Mouse (Mus musculus) lung, postnatal 0 days (tissue): ENCODE measurements at regions not wholly inside any gene's neighbourhood (a gene's known extent, or its start where the extent isn't known, plus 50 kb on each side); places are given as distances from the start of the nearest gene placed in this dataset.
"Not testable (repeated sequence)": the region's sequence is repeated elsewhere in the genome, so short reads cannot be mapped to it uniquely, and the experiment has no call there.

Source experiments
- ATAC-seq: fragments of 200-750 bp; cut with Nextera tagmentation; 2 replicates; pipeline ENCODE4 v1.8.0; 2017; ENCODE audit warnings: moderate library complexity
- DNase-seq: peaks from one replicate; pipeline ENCODE4 v3.0.0-alpha.2; 2016; ENCODE audit warnings: low spot score
- H3K27ac ChIP-seq: fragments of 300-500 bp; sonication (generic); 2 replicates; pipeline ENCODE4 v1.5.1; 2014; ENCODE audit warnings: antibody characterized with exemption, mild to moderate bottlenecking, low read length, mixed read lengths
- H3K27me3 ChIP-seq: fragments of 300-500 bp; sonication (generic); replicated peaks from 2 replicates; pipeline ENCODE4 v1.6.1; 2014; ENCODE audit warnings: low read length, mixed read lengths; ENCODE audit not compliant: insufficient read depth
- H3K36me3 ChIP-seq: fragments of 300-500 bp; sonication (generic); 2 replicates; pipeline ENCODE4 v1.6.1; 2014; ENCODE audit warnings: low read length, mixed read lengths; ENCODE audit not compliant: insufficient read depth
- H3K4me1 ChIP-seq: fragments of 300-500 bp; sonication (generic); 2 replicates; pipeline ENCODE4 v1.6.1; 2014; ENCODE audit warnings: antibody characterized with exemption, low read depth, low read length, mixed read lengths; ENCODE audit not compliant: insufficient read depth
- H3K4me2 ChIP-seq: fragments of 300-500 bp; sonication (generic); replicated peaks from 2 replicates; pipeline ENCODE4 v1.6.1; 2014; ENCODE audit warnings: low read depth, mild to moderate bottlenecking, low read length, moderate library complexity, mixed read lengths
- H3K4me3 ChIP-seq: fragments of 300-500 bp; sonication (generic); 2 replicates; pipeline ENCODE4 v1.5.1; 2014; ENCODE audit warnings: low read depth, low read length
- H3K9ac ChIP-seq: fragments of 300-500 bp; sonication (generic); replicated peaks from 2 replicates; pipeline ENCODE4 v1.6.1; 2014; ENCODE audit warnings: low read depth, mild to moderate bottlenecking
- H3K9me3 ChIP-seq: fragments of 300-500 bp; sonication (generic); 2 replicates; pipeline ENCODE4 v1.6.1; 2016; ENCODE audit warnings: low read length, mixed read lengths
- CTCF ChIP-seq: IDR thresholded peaks from 2 replicates; pipeline ENCODE4 v1.5.1; 2016; ENCODE audit warnings: antibody characterized with exemption, mild to moderate bottlenecking
- EP300 ChIP-seq: IDR thresholded peaks from 2 replicates; pipeline ENCODE4 v1.6.1; 2016; ENCODE audit warnings: antibody characterized with exemption, mild to moderate bottlenecking, control low read depth
- WGBS: fragments of 180-500 bp; shearing (Covaris S2); extraction: QIAGEN DNeasy Blood & Tissue Kit; methylation state at CpG from one replicate; pipeline ENCODE4 v1.1.7; 2014; 5-methylcytosine and 5-hydroxymethylcytosine counted together

GRCm38 (mm10) chr10:120674321-120675045, 198.2 kb upstream of the Hmga2 start:
- Histone ChIP-seq H3K9me3 (no peaks in the 10 kb centered on the region), H3K27ac (peak overlapping the region; percentile 51; the same call in 1 of the 2 replicates), H3K4me1 (no peaks in the 10 kb centered on the region), H3K4me2 (no peak overlapping the region), H3K4me3 (no peak overlapping the region), H3K27me3 (no peaks in the 10 kb centered on the region), H3K36me3 (no peaks in the 10 kb centered on the region), H3K9ac (no peak overlapping the region)
- ATAC-seq (peak; percentile 55), DNase-seq (peak; percentile 45)
- 42% methylated on average over 10 of the region's 10 CpGs for WGBS
- TF ChIP-seq EP300 (peak; percentile 67; the same call in 1 of the 2 replicates), CTCF (no peak)

- not testable (repeated sequence) for H3K27ac ChIP-seq, H3K9ac ChIP-seq, ATAC-seq, H3K4me2 ChIP-seq, H3K9me3 ChIP-seq, DNase-seq, H3K36me3 ChIP-seq, H3K4me1 ChIP-seq, H3K4me3 ChIP-seq, H3K27me3 ChIP-seq
- 100% methylated on average over 6 of the region's 7 CpGs for WGBS
Measured at GRCm38 (mm10) chr10:120667678-120668031, 191.4 kb upstream of the Hmga2 start.

- Histone ChIP-seq H3K27ac (no peak overlapping the region), H3K9me3 (no peaks in the 10 kb centered on the region), H3K27me3 (no peaks in the 10 kb centered on the region), H3K36me3 (no peaks in the 10 kb centered on the region), H3K4me1 (peaks cover 4% of the 10 kb centered on the region; the same call in 1 of the 2 replicates), H3K4me3 (no peak overlapping the region), H3K9ac (no peak overlapping the region), H3K4me2 (no peak overlapping the region)
- TF ChIP-seq EP300, result no peak
- peak; percentile 88 for TF ChIP-seq CTCF
- peak; percentile 62 for ATAC-seq
- DNase-seq, result peak; percentile 80
- 57% methylated on average over 12 of the region's 12 CpGs for WGBS
Measured at GRCm38 (mm10) chr10:120666985-120667677, 190.9 kb upstream of the Hmga2 start.

- ATAC-seq (no peak), DNase-seq (no peak)
- no peak overlapping the region for H3K4me2 ChIP-seq
- H3K36me3 ChIP-seq, result no peaks in the 10 kb centered on the region
- 65% methylated on average over 7 of the region's 7 CpGs for WGBS
- H3K27ac ChIP-seq, result peak overlapping the region; percentile 38; the same call in 1 of the 2 replicates
- H3K9me3 ChIP-seq, result no peaks in the 10 kb centered on the region
- H3K4me1 ChIP-seq, result peaks cover 4% of the 10 kb centered on the region; the same call in 1 of the 2 replicates
- TF ChIP-seq EP300 (no peak), CTCF (no peak)
- H3K27me3 ChIP-seq, result no peaks in the 10 kb centered on the region
- H3K9ac ChIP-seq, result no peak overlapping the region
- H3K4me3 ChIP-seq, result no peak overlapping the region
Measured at GRCm38 (mm10) chr10:120666202-120666860, 190.1 kb upstream of the Hmga2 start.

- no peak overlapping the region for H3K4me2 ChIP-seq
- DNase-seq (peak; percentile 38), ATAC-seq (peak; percentile 21; the same call in 1 of the 2 replicates)
- H3K4me1 ChIP-seq, result peaks cover 4% of the 10 kb centered on the region; the same call in 1 of the 2 replicates
- no peak overlapping the region for H3K4me3 ChIP-seq
- H3K27me3 ChIP-seq, result no peaks in the 10 kb centered on the region
- peak overlapping the region; percentile 38; the same call in 1 of the 2 replicates for H3K27ac ChIP-seq
- 26% methylated on average over 5 of the region's 5 CpGs for WGBS
- TF ChIP-seq EP300 (no peak; the same call in 1 of the 2 replicates), CTCF (no peak)
- H3K9me3 ChIP-seq, result no peaks in the 10 kb centered on the region
- no peaks in the 10 kb centered on the region for H3K36me3 ChIP-seq
- no peak overlapping the region for H3K9ac ChIP-seq
Measured at GRCm38 (mm10) chr10:120665670-120666069, 189.4 kb upstream of the Hmga2 start.

DNA sequence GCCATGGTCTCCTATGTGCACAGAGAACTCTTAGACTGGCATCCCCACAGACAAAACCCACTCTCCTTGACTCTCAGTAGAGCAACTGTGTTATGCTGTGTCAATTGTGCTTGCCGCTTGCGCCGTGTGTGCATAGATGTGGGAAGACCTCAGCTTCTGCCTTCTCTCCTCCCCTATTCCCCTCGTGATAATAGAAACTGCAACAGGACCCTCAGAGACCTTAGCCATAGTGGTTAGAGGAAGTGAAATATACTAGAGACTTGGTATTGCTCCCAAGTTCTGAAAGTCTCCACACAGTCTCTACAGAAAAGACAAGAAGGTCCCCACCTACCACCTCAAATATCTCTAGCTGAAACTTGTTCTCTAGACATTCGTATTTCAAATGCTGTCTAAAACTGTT, 188.2 kb upstream of the Hmga2 start:
- H3K4me1 ChIP-seq, result peaks cover 4% of the 10 kb centered on the region; the same call in 1 of the 2 replicates
- H3K4me3 ChIP-seq, result no peak overlapping the region
- ATAC-seq (no peak), DNase-seq (no peak)
- H3K9ac ChIP-seq, result no peak overlapping the region
- no peaks in the 10 kb centered on the region for H3K9me3 ChIP-seq
- H3K4me2 ChIP-seq, result no peak overlapping the region
- no peaks in the 10 kb centered on the region for H3K36me3 ChIP-seq
- H3K27ac ChIP-seq, result no peak overlapping the region
- no peaks in the 10 kb centered on the region for H3K27me3 ChIP-seq
- TF ChIP-seq CTCF (no peak), EP300 (no peak)
- WGBS, result 84% methylated on average over 5 of the region's 5 CpGs
